Mouse (Mus musculus) small intestine, adult 2 months (tissue): ENCODE measurements around the gene Mprip. TPM values are rescaled to one million over a fixed set of nuclear protein-coding genes. Genes with fewer than 3 reads are reported as not detected.

ENCODE experiments used
- H3K27ac ChIP-seq: fragments of 200-500 bp; 2 replicates; pipeline ENCODE4 v1.5.1; 2012; ENCODE audit warnings: low read depth, low read length, control low read depth, inconsistent platforms; ENCODE audit not compliant: insufficient read depth
- H3K27me3 ChIP-seq: fragments of 200-500 bp; 2 replicates; pipeline ENCODE4 v1.6.1; 2012; ENCODE audit warnings: mild to moderate bottlenecking, moderate library complexity, low read length, inconsistent platforms; ENCODE audit not compliant: control insufficient read depth, insufficient read depth
- H3K36me3 ChIP-seq: fragments of 200-500 bp; 2 replicates; pipeline ENCODE4 v1.6.1; 2012; ENCODE audit warnings: mild to moderate bottlenecking, low read length, control low read depth, inconsistent platforms; ENCODE audit not compliant: control insufficient read depth, insufficient read depth
- H3K4me1 ChIP-seq: fragments of 200-500 bp; 2 replicates; pipeline ENCODE4 v1.6.1; 2012; ENCODE audit warnings: low read length, inconsistent platforms, mixed read lengths; ENCODE audit not compliant: control insufficient read depth, insufficient read depth, insufficient read length
- H3K4me3 ChIP-seq: fragments of 200-500 bp; 2 replicates; pipeline ENCODE4 v1.5.1; 2012; ENCODE audit warnings: low read depth, mild to moderate bottlenecking, control low read depth, inconsistent platforms, low read length, moderate library complexity
- CTCF ChIP-seq: fragments of 200-500 bp; IDR thresholded peaks from 2 replicates; pipeline ENCODE4 v1.5.1; 2012; ENCODE audit warnings: low read depth, mild to moderate bottlenecking, control low read depth, inconsistent platforms, low read length, moderate library complexity, mixed read lengths; ENCODE audit not compliant: insufficient replicate concordance, insufficient read length; ENCODE audit errors: extremely low read depth
- POLR2A ChIP-seq: fragments of 200-500 bp; IDR thresholded peaks from 2 replicates; pipeline ENCODE4 v1.6.1; 2012; ENCODE audit warnings: low read depth, mild to moderate bottlenecking, control low read depth, inconsistent platforms, low read length, moderate library complexity
- WGBS: fragments of 180-500 bp; shearing (Covaris S2); methylation state at CpG from one replicate; pipeline ENCODE4 v1.1.7; 2018; 5-methylcytosine and 5-hydroxymethylcytosine counted together
- polyA plus RNA-seq: library from polyadenylated mRNA; depleted of rRNA; stranded (reverse); fragments of >200 nt; gene quantifications from 2 replicates; pipeline ENCODE4 v1.2.3, GENCODE M21; 2012

Mprip gene
- polyA plus RNA-seq, 1 experiment, result 76.4 TPM

GRCm38 (mm10) chr11:59707931-59708611, 47.0 kb downstream of the Mprip start:
- Histone ChIP-seq H3K27me3 (no peaks in the 10 kb centered on the region), H3K4me1 (peaks cover 6% of the 10 kb centered on the region), H3K36me3 (no peaks in the 10 kb centered on the region; the same call in 1 of the 2 replicates), H3K4me3 (no peak overlapping the region), H3K27ac (peak overlapping the region; percentile 80)
- 49% methylated on average over 11 of the region's 11 CpGs for WGBS
- no peak for TF ChIP-seq CTCF
- TF ChIP-seq POLR2A, result no peak

GRCm38 (mm10) chr11:59715424-59715840, 54.3 kb downstream of the Mprip start:
- TF ChIP-seq POLR2A (no peak), CTCF (no peak)

GRCm38 (mm10) chr11:59717801-59718291, 56.7 kb downstream of the Mprip start:
- Histone ChIP-seq H3K27ac (no peak overlapping the region), H3K27me3 (no peaks in the 10 kb centered on the region), H3K36me3 (no peaks in the 10 kb centered on the region), H3K4me3 (no peak overlapping the region), H3K4me1 (no peaks in the 10 kb centered on the region)
- TF ChIP-seq POLR2A, result no peak
- TF ChIP-seq CTCF, result no peak
- WGBS, result 70% methylated on average over 4 of the region's 4 CpGs

More at GRCm38 (mm10) chr11:59715424-59715840, 54.3 kb downstream of the Mprip start:
- H3K27me3 ChIP-seq, result no peaks in the 10 kb centered on the region
- H3K36me3 ChIP-seq, result no peaks in the 10 kb centered on the region
- H3K4me3 ChIP-seq, result no peak overlapping the region
- H3K27ac ChIP-seq, result no peak overlapping the region
- WGBS, result 75% methylated on average over 3 of the region's 3 CpGs
- H3K4me1 ChIP-seq, result no peaks in the 10 kb centered on the region

GRCm38 (mm10) chr11:59719185-59719584, 58.1 kb downstream of the Mprip start:
- no peak for TF ChIP-seq POLR2A
- no peak for TF ChIP-seq CTCF
- Histone ChIP-seq H3K36me3 (no peaks in the 10 kb centered on the region), H3K27ac (no peak overlapping the region), H3K27me3 (no peaks in the 10 kb centered on the region), H3K4me1 (no peaks in the 10 kb centered on the region), H3K4me3 (no peak overlapping the region)
- WGBS, result 77% methylated on average over 5 of the region's 5 CpGs

GRCm38 (mm10) chr11:59721385-59721784, 60.3 kb downstream of the Mprip start:
- Histone ChIP-seq H3K36me3 (no peaks in the 10 kb centered on the region; the same call in 1 of the 2 replicates), H3K4me3 (no peak overlapping the region), H3K27ac (no peak overlapping the region), H3K4me1 (no peaks in the 10 kb centered on the region), H3K27me3 (no peaks in the 10 kb centered on the region)
- WGBS, result 28% methylated on average over 2 of the region's 2 CpGs
- TF ChIP-seq POLR2A (no peak), CTCF (no peak)

- no peak overlapping the region for H3K27ac ChIP-seq
- 51% methylated on average over 3 of the region's 3 CpGs for WGBS
These were observed 66.1 kb downstream of the Mprip start for GRCm38 (mm10) chr11:59727204-59727603.

GRCm38 (mm10) chr11:59731821-59732220, 70.7 kb downstream of the Mprip start:
- Histone ChIP-seq H3K27me3 (no peaks in the 10 kb centered on the region), H3K36me3 (peaks cover 29% of the 10 kb centered on the region), H3K4me3 (no peak overlapping the region), H3K27ac (peak overlapping the region; percentile 51), H3K4me1 (no peaks in the 10 kb centered on the region; the same call in 1 of the 2 replicates)
- 66% methylated on average over 3 of the region's 3 CpGs for WGBS
- TF ChIP-seq POLR2A (no peak), CTCF (no peak)

More at GRCm38 (mm10) chr11:59727204-59727603, 66.1 kb downstream of the Mprip start:
- Histone ChIP-seq H3K4me1 (no peaks in the 10 kb centered on the region), H3K27me3 (no peaks in the 10 kb centered on the region), H3K4me3 (no peak overlapping the region), H3K36me3 (peaks cover 8% of the 10 kb centered on the region)
- no peak for TF ChIP-seq POLR2A
- no peak for TF ChIP-seq CTCF
